Mouse (Mus musculus): ENCODE results near the gene Tnfrsf22. TPM values are rescaled to one million over a fixed set of nuclear protein-coding genes. Genes with fewer than 3 reads are reported as not detected.
"Not testable (repeated sequence)": the region's sequence is repeated elsewhere in the genome, so short reads cannot be mapped to it uniquely, and the experiment has no call there.

Gene Tnfrsf22
- 3.2 and 5.7 TPM in 2 replicates for polyA plus RNA-seq (2014; fragmentation: Nextera tagmentation; extraction: Ambion mirVana)

GRCm38 (mm10) chr7:143649034-143649768, at the start of gene Tnfrsf22:
Gene Tnfrsf22, minus strand, starts transcription at chr7:143649661.
- WGBS: 2% methylated on average over 39 of the region's 39 CpGs

GRCm38 (mm10) chr7:143696140-143696539, 46.7 kb upstream of the Tnfrsf22 start:
- H3K27ac ChIP-seq (ENCODE audit: low read depth, low read length): no peak overlapping the region
- H3K4me2 ChIP-seq (ENCODE audit: low read depth, low read length): no peak overlapping the region
- H3K27me3 ChIP-seq (ENCODE audit: control insufficient read depth, insufficient read depth, low read length): no peaks in the 10 kb centered on the region
- no peak overlapping the region for H3K9ac ChIP-seq (replicated peaks; ENCODE audit: low read depth, low read length)
- no peaks in the 10 kb centered on the region for H3K9me3 ChIP-seq (ENCODE audit: control insufficient read depth, low read length)
- H3K36me3 ChIP-seq (ENCODE audit: control insufficient read depth, insufficient read depth, low read length): peaks cover 47% of the 10 kb centered on the region
- no peak overlapping the region for H3K4me3 ChIP-seq (ENCODE audit: low read depth, low read length)
- ATAC-seq (ENCODE audit: low read depth): no peak
- H3K4me1 ChIP-seq (ENCODE audit: control insufficient read depth, insufficient read depth, low read length): no peaks in the 10 kb centered on the region
- WGBS: 69% methylated on average over 2 of the region's 2 CpGs

More at GRCm38 (mm10) chr7:143649034-143649768, at the start of gene Tnfrsf22:
- Histone ChIP-seq H3K4me3 (ENCODE audit: low read depth, low read length) (peak within 1 kb of the TSS; percentile 61), H3K9me3 (ENCODE audit: control insufficient read depth, low read length) (no peaks in the 10 kb centered on the region), H3K27me3 (ENCODE audit: control insufficient read depth, insufficient read depth, low read length) (no peaks in the 10 kb centered on the region), H3K9ac (replicated peaks; ENCODE audit: low read depth, low read length) (peak within 1 kb of the TSS; percentile 57; the same call in 1 of the 2 replicates), H3K4me1 (ENCODE audit: control insufficient read depth, insufficient read depth, low read length) (no peaks in the 10 kb centered on the region), H3K36me3 (ENCODE audit: control insufficient read depth, insufficient read depth, low read length) (no peaks in the 10 kb centered on the region), H3K4me2 (ENCODE audit: low read depth, low read length) (peak within 1 kb of the TSS; percentile 85), H3K27ac (ENCODE audit: low read depth, low read length) (no peak within 1 kb of the TSS)
- peak; percentile 98 for ATAC-seq (ENCODE audit: low read depth)

- Histone ChIP-seq H3K27ac (ENCODE audit: low read depth, low read length) (no peak overlapping the region), H3K4me2 (ENCODE audit: low read depth, low read length) (no peak overlapping the region), H3K9me3 (ENCODE audit: control insufficient read depth, low read length) (no peaks in the 10 kb centered on the region), H3K4me1 (ENCODE audit: control insufficient read depth, insufficient read depth, low read length) (no peaks in the 10 kb centered on the region), H3K36me3 (ENCODE audit: control insufficient read depth, insufficient read depth, low read length) (peaks cover 62% of the 10 kb centered on the region), H3K9ac (replicated peaks; ENCODE audit: low read depth, low read length) (no peak overlapping the region), H3K27me3 (ENCODE audit: control insufficient read depth, insufficient read depth, low read length) (no peaks in the 10 kb centered on the region), H3K4me3 (ENCODE audit: low read depth, low read length) (no peak overlapping the region)
- no peak for ATAC-seq (ENCODE audit: low read depth)
- 92% methylated on average over 7 of the region's 7 CpGs for WGBS
These were observed 45.1 kb upstream of the Tnfrsf22 start for GRCm38 (mm10) chr7:143694550-143694949.

- Histone ChIP-seq H3K27me3 (ENCODE audit: control insufficient read depth, insufficient read depth, low read length) (no peaks in the 10 kb centered on the region), H3K36me3 (ENCODE audit: control insufficient read depth, insufficient read depth, low read length) (peaks cover 62% of the 10 kb centered on the region), H3K9ac (replicated peaks; ENCODE audit: low read depth, low read length) (no peak overlapping the region), H3K27ac (ENCODE audit: low read depth, low read length) (no peak overlapping the region), H3K4me1 (ENCODE audit: control insufficient read depth, insufficient read depth, low read length) (no peaks in the 10 kb centered on the region), H3K9me3 (ENCODE audit: control insufficient read depth, low read length) (no peaks in the 10 kb centered on the region), H3K4me3 (ENCODE audit: low read depth, low read length) (no peak overlapping the region), H3K4me2 (ENCODE audit: low read depth, low read length) (no peak overlapping the region)
- ATAC-seq (ENCODE audit: low read depth): no peak
- 94% methylated on average over 12 of the region's 12 CpGs for WGBS
These were observed 43.5 kb upstream of the Tnfrsf22 start for GRCm38 (mm10) chr7:143692746-143693510.

- no peak for ATAC-seq (ENCODE audit: low read depth)
- H3K4me2 ChIP-seq (ENCODE audit: low read depth, low read length): no peak overlapping the region
These were observed 42.4 kb upstream of the Tnfrsf22 start for GRCm38 (mm10) chr7:143691909-143692308.

GRCm38 (mm10) chr7:143691181-143691580, 41.7 kb upstream of the Tnfrsf22 start:
- 95% methylated on average over 5 of the region's 5 CpGs for WGBS
- peaks cover 58% of the 10 kb centered on the region for H3K36me3 ChIP-seq (ENCODE audit: control insufficient read depth, insufficient read depth, low read length)
- no peak overlapping the region for H3K27ac ChIP-seq (ENCODE audit: low read depth, low read length)
- no peaks in the 10 kb centered on the region for H3K9me3 ChIP-seq (ENCODE audit: control insufficient read depth, low read length)
- no peaks in the 10 kb centered on the region for H3K27me3 ChIP-seq (ENCODE audit: control insufficient read depth, insufficient read depth, low read length)
- no peak for ATAC-seq (ENCODE audit: low read depth)
- H3K4me1 ChIP-seq (ENCODE audit: control insufficient read depth, insufficient read depth, low read length): no peaks in the 10 kb centered on the region
- H3K4me2 ChIP-seq (ENCODE audit: low read depth, low read length): no peak overlapping the region
- H3K9ac ChIP-seq (replicated peaks; ENCODE audit: low read depth, low read length): no peak overlapping the region
- no peak overlapping the region for H3K4me3 ChIP-seq (ENCODE audit: low read depth, low read length)

More at GRCm38 (mm10) chr7:143691909-143692308, 42.4 kb upstream of the Tnfrsf22 start:
- no peaks in the 10 kb centered on the region for H3K9me3 ChIP-seq (ENCODE audit: control insufficient read depth, low read length)
- no peak overlapping the region for H3K27ac ChIP-seq (ENCODE audit: low read depth, low read length)
- no peaks in the 10 kb centered on the region for H3K27me3 ChIP-seq (ENCODE audit: control insufficient read depth, insufficient read depth, low read length)
- peaks cover 58% of the 10 kb centered on the region for H3K36me3 ChIP-seq (ENCODE audit: control insufficient read depth, insufficient read depth, low read length)
- no peak overlapping the region for H3K4me3 ChIP-seq (ENCODE audit: low read depth, low read length)
- no peak overlapping the region for H3K9ac ChIP-seq (replicated peaks; ENCODE audit: low read depth, low read length)
- no peaks in the 10 kb centered on the region for H3K4me1 ChIP-seq (ENCODE audit: control insufficient read depth, insufficient read depth, low read length)
- WGBS: 98% methylated on average over 4 of the region's 4 CpGs

GRCm38 (mm10) chr7:143689946-143690345, 40.5 kb upstream of the Tnfrsf22 start:
- H3K9ac ChIP-seq (replicated peaks; ENCODE audit: low read depth, low read length): no peak overlapping the region
- H3K4me1 ChIP-seq (ENCODE audit: control insufficient read depth, insufficient read depth, low read length): no peaks in the 10 kb centered on the region
- H3K36me3 ChIP-seq (ENCODE audit: control insufficient read depth, insufficient read depth, low read length): peaks cover 52% of the 10 kb centered on the region
- no peak for ATAC-seq (ENCODE audit: low read depth)
- no peak overlapping the region for H3K4me3 ChIP-seq (ENCODE audit: low read depth, low read length)
- H3K9me3 ChIP-seq (ENCODE audit: control insufficient read depth, low read length): no peaks in the 10 kb centered on the region
- H3K27ac ChIP-seq (ENCODE audit: low read depth, low read length): no peak overlapping the region
- no peaks in the 10 kb centered on the region for H3K27me3 ChIP-seq (ENCODE audit: control insufficient read depth, insufficient read depth, low read length)
- H3K4me2 ChIP-seq (ENCODE audit: low read depth, low read length): no peak overlapping the region
- WGBS: 86% methylated on average over 4 of the region's 4 CpGs

GRCm38 (mm10) chr7:143689481-143689880, 40.0 kb upstream of the Tnfrsf22 start:
- no peak overlapping the region for H3K27ac ChIP-seq (ENCODE audit: low read depth, low read length)
- H3K4me2 ChIP-seq (ENCODE audit: low read depth, low read length): no peak overlapping the region
- ATAC-seq (ENCODE audit: low read depth): no peak
- no peak overlapping the region for H3K9ac ChIP-seq (replicated peaks; ENCODE audit: low read depth, low read length)
- no peaks in the 10 kb centered on the region for H3K4me1 ChIP-seq (ENCODE audit: control insufficient read depth, insufficient read depth, low read length)
- H3K9me3 ChIP-seq (ENCODE audit: control insufficient read depth, low read length): no peaks in the 10 kb centered on the region
- WGBS: 80% methylated on average over 7 of the region's 7 CpGs
- no peaks in the 10 kb centered on the region for H3K27me3 ChIP-seq (ENCODE audit: control insufficient read depth, insufficient read depth, low read length)
- H3K4me3 ChIP-seq (ENCODE audit: low read depth, low read length): no peak overlapping the region
- peaks cover 47% of the 10 kb centered on the region for H3K36me3 ChIP-seq (ENCODE audit: control insufficient read depth, insufficient read depth, low read length)

- not testable (repeated sequence) for H3K4me1 ChIP-seq (ENCODE audit: control insufficient read depth, insufficient read depth, low read length); H3K4me2 ChIP-seq (ENCODE audit: low read depth, low read length); H3K9me3 ChIP-seq (ENCODE audit: control insufficient read depth, low read length); ATAC-seq (ENCODE audit: low read depth); H3K27ac ChIP-seq (ENCODE audit: low read depth, low read length); H3K4me3 ChIP-seq (ENCODE audit: low read depth, low read length); H3K27me3 ChIP-seq (ENCODE audit: control insufficient read depth, insufficient read depth, low read length); H3K9ac ChIP-seq (replicated peaks; ENCODE audit: low read depth, low read length)
- peaks cover 20% of the 10 kb centered on the region for H3K36me3 ChIP-seq (ENCODE audit: control insufficient read depth, insufficient read depth, low read length)
- 88% methylated on average over 3 of the region's 3 CpGs for WGBS
These were observed 37.2 kb upstream of the Tnfrsf22 start for GRCm38 (mm10) chr7:143686676-143687075.
